Mouse (Mus musculus) olfactory bulb, adult 2 months (tissue): ENCODE data around the gene Foxk1.

Experiments
- CTCF ChIP-seq: fragments of 200-500 bp; IDR thresholded peaks from 2 replicates; pipeline ENCODE4 v1.5.1; 2012; ENCODE audit warnings: low read depth, mild to moderate bottlenecking, low read length, moderate library complexity; ENCODE audit not compliant: insufficient read depth
- POLR2A ChIP-seq: fragments of 200-500 bp; IDR thresholded peaks from 2 replicates; pipeline ENCODE4 v1.6.1; 2012; ENCODE audit warnings: mild to moderate bottlenecking, low read depth, low read length, moderate library complexity; ENCODE audit not compliant: insufficient read depth

GRCm38 (mm10) chr5:142371172-142372155 lies 29.8 kb upstream of the Foxk1 start:
- no peak for TF ChIP-seq CTCF
- TF ChIP-seq POLR2A = no peak
